Mouse (Mus musculus): Measurements from ENCODE around the gene Ccdc51.

GRCm38 (mm10) chr9:109081749-109082123 is 557 bp upstream of the Ccdc51 start:
- no peak for TF ChIP-seq CTCF (IDR thresholded peaks at IDR 0.05 in 2 of 3, conservative IDR thresholded peaks at IDR 0.05 in 1 of 3; ENCODE audit: control insufficient read depth in 1 of 3, insufficient read depth in 1 of 3, low read depth in 2 of 3, low read length in 3 of 3, poor library complexity in 1 of 3, severe bottlenecking in 1 of 3)
- no peak for TF ChIP-seq ZNF384 (IDR thresholded peaks at IDR 0.05; ENCODE audit: low read depth, low read length)
- no peak for TF ChIP-seq MAFK (IDR thresholded peaks at IDR 0.05; ENCODE audit: borderline replicate concordance, low read depth, low read length)
- no peak for TF ChIP-seq USF1 (IDR thresholded peaks at IDR 0.05; ENCODE audit: low read depth, low read length)
- no peak for TF ChIP-seq TAL1 (IDR thresholded peaks at IDR 0.05; ENCODE audit: low read length)
- TF ChIP-seq SMC3 (IDR thresholded peaks at IDR 0.05; ENCODE audit: low read depth, low read length), result no peak
- no peak for TF ChIP-seq RCOR1 (IDR thresholded peaks at IDR 0.05; ENCODE audit: low read depth, low read length)
- no peak for TF ChIP-seq POLR2AphosphoS5 (IDR thresholded peaks at IDR 0.05; ENCODE audit: borderline replicate concordance, low read depth, low read length)
- TF ChIP-seq E2F4 (IDR thresholded peaks at IDR 0.05; ENCODE audit: borderline replicate concordance, low read depth, low read length), result no peak
- no peak for TF ChIP-seq NRF1 (IDR thresholded peaks at IDR 0.05; ENCODE audit: insufficient read depth, low read depth, low read length, poor library complexity, severe bottlenecking)
- no peak for TF ChIP-seq POLR2A (IDR thresholded peaks at IDR 0.05; ENCODE audit: control insufficient read depth in 1 of 2, insufficient read depth in 1 of 2, low read depth in 1 of 2, low read length in 2 of 2, poor library complexity in 1 of 2)
- TF ChIP-seq MEF2A (IDR thresholded peaks at IDR 0.05; ENCODE audit: extremely low read depth, insufficient replicate concordance, low read depth, low read length, poor library complexity, severe bottlenecking), result no peak

All from MEL (cell line).